Mouse (Mus musculus): ENCODE data around the gene Rcor1. TPM values are rescaled to one million over a fixed set of nuclear protein-coding genes. Genes with fewer than 3 reads are reported as not detected.

The Rcor1 gene
- total RNA-seq, 2 experiments from 2014 or later: 14.3 to 19.4 TPM

- no peak for DNase-seq
Measured at GRCm38 (mm10) chr12:111134169-111134568, 95.0 kb downstream of the Rcor1 start.

DNA sequence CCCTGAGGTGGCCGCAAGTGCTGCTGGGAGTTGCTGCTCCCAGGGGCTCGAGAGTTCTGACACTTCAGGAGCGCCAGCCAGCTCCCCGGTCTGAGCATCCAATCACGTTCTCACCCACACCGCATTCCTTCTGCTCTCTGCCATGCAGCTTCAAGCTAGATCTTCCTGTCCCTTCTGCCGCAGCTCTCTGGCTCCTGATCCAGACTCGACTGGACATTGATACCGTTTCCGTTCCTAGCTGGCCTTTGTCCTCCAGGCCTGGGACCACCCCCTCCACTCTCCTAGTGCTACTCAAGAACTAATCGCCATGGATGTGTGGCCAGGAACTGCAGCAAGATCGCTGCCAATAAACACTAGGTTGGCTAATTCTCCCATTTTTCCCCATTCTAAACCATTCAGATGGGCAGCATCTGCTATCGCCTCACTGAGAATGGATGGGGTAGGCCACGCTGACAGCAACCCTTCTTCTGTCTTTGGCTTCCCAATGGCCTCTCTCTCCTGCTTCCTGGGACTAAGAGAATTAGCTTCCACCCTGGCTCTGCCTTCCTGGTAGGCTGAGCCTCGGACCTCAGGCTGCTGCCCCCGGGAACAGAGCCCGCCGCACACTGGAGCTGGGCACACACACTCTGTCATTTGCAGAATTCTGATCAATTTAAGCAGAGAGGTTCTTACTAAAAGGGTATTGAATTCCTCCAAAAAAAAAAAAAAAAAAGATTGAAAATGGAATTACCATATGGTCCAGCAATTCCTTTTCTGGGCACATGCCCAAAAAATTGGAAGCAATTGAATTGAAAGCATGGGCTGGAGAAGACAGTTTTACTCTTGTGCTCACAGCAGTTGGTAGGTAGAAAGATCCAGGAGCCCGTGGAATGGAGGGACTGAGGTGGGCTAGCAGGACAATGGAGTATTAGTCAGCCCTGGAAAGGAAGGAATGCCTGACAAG is 95.9 kb downstream of the Rcor1 start:
- no peak for DNase-seq

GRCm38 (mm10) chr12:111135953-111136352 is 96.8 kb downstream of the Rcor1 start:
- DNase-seq: no peak

GRCm38 (mm10) chr12:111137079-111137478 is 97.9 kb downstream of the Rcor1 start:
- DNase-seq: no peak

GRCm38 (mm10) chr12:111143005-111143508 is 103.9 kb downstream of the Rcor1 start:
- peak; percentile 47 for DNase-seq

DNA sequence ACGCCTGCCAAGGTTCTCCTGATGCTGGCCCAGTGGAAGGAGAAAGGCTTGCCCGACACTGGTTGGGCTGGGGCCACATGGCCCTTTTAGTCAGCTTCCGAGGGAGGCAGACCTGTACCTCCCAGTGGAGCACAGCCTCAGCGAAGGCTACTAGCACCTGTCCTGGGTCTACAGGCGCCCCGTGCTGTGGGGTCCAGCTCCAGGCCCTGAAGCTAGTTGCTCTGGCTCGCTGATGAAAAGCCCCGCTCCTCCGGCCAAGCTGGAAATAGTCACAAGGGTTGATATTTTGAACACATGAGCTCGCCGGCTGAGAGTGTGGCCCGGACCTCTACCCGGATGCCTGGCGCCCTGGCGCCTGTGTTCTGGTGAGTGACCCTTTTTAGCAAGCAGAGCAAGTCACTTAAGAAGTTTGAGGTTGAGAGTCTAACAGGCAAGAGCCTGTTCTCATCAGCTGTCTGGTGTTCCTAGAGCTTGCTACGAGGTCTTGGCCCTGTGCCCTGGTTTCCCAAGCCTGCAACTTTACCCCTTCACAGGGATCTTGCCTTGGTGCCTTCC is 104.4 kb downstream of the Rcor1 start:
- DNase-seq: peak; percentile 66

DNA sequence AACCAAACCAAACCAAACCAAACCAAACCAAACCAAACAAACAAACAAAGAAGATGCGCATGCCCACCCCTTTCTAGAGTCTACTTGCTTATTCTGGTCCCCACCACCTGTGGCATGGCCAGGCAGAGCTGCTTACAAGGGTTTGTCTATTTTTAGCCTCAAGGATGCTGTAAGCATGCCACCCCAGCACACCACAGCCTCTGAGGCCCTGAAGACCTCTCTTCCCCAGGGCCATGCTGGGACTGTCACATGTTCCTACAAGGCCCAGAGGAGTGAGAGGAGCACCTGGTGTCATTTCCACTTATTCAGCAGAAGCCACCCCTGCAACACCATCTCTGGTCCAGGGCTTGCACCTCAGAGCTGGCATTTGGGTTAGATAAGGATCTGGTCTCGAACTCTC is 105.4 kb downstream of the Rcor1 start:
- no peak for DNase-seq

DNA sequence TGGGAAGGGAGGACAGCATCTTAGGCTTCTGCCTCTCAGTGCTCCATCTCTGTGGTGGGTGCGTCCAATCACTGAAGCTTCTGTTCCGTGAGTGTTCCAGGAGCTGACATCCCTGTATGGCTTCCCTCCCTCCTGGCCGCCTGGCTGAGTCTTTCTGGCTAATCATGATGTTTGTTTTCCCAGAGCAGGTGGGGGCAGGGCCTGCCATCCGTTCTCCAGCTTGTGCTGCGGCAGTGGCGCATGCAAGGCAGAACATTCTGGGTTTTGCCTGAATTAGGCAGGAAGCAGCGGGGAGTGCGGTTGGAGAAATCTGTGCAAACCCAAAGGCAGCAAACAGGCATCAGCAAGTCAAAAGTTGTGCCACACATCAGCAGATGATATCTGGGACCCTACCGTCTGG is 106.1 kb downstream of the Rcor1 start:
- no peak for DNase-seq

GRCm38 (mm10) chr12:111149495-111150235 is 110.5 kb downstream of the Rcor1 start:
- DNase-seq: no peak

GRCm38 (mm10) chr12:111150236-111150596 is 111.1 kb downstream of the Rcor1 start:
- DNase-seq: no peak

- DNase-seq: no peak
Measured at GRCm38 (mm10) chr12:111151422-111152156, 112.4 kb downstream of the Rcor1 start.

DNA sequence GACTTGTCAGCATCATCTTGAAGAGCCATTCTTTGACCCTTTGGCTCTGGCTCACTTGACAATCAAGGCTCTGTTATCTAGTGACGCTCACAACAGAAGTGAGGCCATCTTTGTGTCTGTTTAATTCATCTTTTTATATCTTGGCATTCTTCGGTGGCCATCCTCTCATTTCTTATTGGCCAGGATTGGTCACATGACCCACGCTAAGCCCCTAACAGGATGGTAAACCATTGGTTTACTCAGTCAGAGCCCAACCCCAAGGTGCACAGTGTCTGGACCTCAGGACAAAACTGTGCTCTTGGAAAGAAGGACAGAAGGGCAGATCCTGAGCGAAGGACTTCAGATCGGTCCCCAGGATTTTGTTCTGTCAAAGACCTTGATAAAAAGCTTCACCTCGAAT is 113.4 kb downstream of the Rcor1 start:
- DNase-seq: no peak

DNA sequence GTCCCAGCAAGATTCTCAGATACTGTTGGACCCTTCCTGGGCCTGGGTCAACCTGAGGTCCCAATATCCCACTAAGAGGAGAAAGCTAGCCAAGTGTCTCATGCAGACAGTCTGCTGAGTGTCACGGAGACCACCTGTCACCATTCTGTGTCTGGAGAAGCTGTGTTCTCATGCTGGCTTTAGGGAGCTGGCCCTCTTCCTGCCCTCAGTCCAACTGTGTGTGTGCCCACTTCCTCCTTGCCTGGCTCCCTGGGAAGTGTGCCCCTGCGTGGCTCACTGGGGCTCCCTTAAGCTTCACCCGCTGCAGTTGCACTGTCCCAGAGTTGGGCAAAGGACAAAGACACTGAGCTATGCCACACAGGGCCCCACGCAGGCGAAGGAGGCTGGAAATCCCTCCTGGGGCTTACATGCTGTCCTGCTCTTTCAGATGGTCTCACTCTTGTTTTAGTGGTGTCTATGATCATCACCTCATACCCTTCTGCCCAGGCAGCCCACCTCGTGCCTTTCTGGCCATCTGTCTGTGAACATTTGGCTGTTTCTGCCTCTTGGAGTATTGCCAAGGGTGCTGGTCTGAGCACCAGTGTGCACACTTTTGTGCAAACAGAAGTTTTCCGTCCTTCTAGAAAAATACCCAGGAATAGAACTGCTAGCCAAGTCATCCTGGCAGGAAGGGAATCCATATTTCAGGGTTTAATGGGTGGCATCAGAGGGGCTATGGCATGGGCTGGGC is 114.0 kb downstream of the Rcor1 start:
- no peak for DNase-seq

DNA sequence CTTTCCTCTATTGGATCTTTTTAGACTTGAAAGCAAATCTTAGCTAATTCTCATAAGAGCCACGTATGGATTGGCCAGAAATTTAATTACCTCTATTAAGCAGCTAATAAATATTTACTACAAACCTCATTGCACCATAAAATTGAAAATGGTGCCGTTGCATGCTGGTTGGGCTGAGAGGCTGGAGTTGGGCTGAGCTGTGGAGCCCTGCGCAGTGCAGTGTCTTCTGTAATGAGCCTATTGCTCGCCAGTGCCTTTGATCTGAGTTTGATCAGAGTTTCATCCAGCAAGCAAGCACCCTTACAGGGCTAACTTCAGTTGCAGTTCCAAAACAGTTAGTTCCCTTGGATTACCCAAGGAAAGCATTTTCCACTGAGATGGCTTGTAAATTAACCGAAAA is 114.8 kb downstream of the Rcor1 start:
- no peak for DNase-seq

DNA sequence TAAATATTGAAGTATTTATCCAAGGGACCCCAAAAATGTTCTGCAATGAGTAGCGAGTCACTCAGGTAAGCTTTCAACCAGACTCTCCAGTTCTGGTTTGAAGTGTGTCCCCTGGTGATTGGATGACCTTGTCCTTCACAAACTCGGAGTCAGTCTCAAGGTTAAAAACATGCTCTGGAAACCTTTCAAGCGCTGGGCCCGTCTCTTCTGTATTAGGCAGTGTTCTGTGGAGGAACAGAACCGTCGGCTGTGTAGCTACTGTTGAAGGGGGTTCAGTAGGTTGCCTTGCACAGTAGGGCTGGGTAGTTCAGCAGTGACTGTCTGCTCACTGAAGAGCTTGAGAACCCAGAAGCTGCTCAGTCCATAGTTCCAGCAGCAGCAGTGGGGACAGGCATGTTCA is 115.5 kb downstream of the Rcor1 start:
- DNase-seq: no peak

- DNase-seq: no peak
Measured at GRCm38 (mm10) chr12:111155756-111156155, 116.6 kb downstream of the Rcor1 start.

DNA sequence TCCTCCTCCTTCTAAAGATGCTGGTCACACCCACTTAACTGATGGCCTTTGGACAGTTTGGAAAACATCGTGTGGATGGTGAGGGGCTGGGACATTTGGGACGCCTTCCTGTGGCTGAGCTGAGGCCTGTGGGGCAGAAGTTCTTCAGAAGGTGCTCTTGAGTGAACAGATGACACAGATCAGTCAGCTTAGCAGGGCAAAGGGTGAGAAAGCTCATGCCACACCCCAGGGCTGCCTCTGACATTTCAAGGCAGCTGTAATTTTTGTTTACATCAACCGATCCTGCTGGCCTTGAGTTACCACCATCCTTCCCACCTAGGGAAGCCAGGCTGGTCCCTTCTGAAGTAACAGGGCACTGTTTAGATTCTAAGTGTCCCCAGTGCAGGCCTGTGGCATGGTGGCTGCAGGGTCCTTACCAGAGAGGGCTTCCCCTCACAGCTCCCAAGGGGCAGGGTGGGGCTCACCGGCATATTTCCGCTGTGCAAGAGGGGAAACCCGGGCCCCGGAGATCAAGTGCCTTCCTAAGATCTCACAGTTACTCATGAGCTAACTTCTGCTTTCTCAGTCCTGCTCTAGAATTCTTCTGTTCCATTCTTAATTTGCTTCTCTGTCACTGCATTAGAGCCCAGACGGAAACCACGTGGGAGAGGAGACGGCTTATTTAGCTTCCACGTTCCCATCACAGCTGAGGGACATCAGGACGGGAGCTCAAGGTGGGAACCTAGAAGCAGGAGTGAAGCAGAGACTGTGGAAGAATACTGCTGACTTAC is 120.7 kb downstream of the Rcor1 start:
- DNase-seq: peak; percentile 29

GRCm38 (mm10) chr12:111160871-111161270 is 121.7 kb downstream of the Rcor1 start:
- no peak for DNase-seq

- no peak for DNase-seq
Measured at GRCm38 (mm10) chr12:111161943-111162311, 122.8 kb downstream of the Rcor1 start.

GRCm38 (mm10) chr12:111162312-111163061 is 123.3 kb downstream of the Rcor1 start:
- DNase-seq: no peak

Data from gastrocnemius, postnatal 10 days (tissue).